Mouse (Mus musculus) cerebellum, adult 18-20 months (tissue): ENCODE measurements at regions not wholly inside any gene's neighbourhood (a gene's known extent, or its start where the extent isn't known, plus 50 kb on each side); places are given as distances from the start of the nearest gene placed in this dataset.
A peak's percentile ranks its signal among the peaks of the same experiment; 100 is the strongest.

ENCODE experiments used
- DNase-seq, 2 experiments: peaks; one replicate each; pipeline ENCODE4 v3.0.0; 2021

DNA sequence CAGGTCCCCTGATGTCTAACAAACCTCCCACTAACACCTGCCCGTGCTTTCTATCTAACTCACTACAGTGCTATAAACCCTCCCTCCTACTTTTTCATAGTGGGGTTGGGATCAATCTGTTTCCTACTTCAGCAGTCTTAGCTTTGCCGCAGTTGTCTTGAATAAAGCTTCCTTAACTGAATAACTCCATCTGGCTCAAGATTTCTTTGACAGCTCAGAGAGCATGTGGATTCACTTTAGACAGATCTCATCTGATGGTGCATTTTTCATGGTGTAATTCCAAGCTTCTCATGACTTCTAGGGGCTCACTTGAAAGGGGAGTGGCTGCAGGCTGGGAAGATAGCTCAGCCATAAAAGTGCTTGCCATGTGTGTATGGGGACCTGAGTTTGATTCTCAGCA lies 313.2 kb upstream of the Dpyd start:
- no peak for DNase-seq

DNA sequence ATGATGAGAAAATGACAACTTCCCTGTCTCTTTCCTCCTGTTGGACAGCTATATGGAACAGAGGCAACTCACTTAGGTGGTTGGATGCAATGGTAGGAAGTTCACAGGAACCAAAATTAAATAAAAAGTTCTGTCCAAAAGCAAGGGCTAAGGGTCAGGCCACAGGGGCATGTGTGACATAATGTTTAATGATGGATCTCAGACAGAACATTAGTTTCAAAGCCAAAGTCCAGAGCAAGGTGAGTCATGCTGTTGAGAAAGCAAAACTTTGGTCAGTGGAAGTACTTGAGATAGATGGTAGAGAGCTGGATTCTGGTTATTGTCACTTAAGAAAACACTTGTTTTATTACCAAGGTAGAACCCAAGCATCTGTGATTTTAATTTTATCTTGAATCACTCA lies 286.0 kb upstream of the Dpyd start:
- DNase-seq: no peak

DNA sequence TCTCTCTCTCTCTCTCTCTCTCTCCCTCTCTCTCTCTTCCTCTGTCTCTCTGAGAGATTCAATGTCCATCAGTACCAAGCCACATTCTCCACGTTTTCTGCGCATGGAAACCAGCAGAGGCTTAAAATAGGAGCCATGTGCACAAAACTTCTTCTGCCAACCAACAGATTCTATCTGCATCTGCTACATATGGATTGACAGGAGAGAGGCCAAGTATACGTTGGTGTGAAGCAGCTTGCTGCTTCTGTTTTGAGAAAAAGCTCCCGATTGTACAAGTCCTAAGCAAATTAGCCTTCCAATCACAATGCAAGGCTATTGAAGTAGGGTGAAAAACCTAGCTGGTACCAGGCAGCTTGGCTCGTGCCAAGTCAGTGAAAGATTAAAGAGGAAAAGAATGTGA lies 283.7 kb upstream of the Dpyd start:
- no peak for DNase-seq

DNA sequence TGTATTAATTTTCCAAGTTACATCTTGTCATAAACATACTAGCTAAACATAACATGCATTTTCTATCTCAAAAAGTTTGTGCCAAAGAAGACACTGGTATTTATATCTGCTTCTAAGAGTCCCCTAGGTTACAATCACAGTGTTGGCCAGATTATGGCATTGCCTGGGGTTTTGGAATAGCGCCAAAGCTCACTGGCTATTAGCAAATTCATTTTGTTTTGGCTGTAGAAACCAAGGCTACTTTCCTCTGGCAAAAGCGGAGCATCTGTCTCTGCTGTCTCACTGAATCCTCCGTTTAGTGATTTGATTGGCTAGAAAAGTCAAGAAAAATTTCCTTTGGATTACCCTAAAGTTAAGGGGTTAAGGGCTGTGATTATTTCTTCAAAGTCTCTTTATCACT lies 275.0 kb upstream of the Dpyd start:
- no peak for DNase-seq

DNA sequence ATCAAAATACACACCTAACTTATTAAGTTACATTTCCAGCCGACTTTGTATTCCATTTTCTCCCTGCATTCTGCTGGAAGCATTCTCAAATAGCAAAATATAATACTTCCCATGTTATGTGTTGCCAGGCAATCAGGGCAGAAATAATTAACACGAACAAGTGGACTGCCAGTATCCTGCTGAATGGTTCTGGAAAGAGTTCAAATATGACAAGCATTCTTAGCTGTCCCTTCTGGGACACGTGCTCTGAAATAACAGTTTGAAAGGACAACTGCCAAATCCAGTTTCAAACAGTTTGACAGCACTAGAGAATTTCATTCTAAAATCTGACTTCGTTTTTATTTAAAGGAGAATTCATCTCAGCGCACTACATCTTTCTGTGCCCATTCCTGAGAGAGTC lies 236.8 kb upstream of the Dpyd start:
- DNase-seq: no peak

DNA sequence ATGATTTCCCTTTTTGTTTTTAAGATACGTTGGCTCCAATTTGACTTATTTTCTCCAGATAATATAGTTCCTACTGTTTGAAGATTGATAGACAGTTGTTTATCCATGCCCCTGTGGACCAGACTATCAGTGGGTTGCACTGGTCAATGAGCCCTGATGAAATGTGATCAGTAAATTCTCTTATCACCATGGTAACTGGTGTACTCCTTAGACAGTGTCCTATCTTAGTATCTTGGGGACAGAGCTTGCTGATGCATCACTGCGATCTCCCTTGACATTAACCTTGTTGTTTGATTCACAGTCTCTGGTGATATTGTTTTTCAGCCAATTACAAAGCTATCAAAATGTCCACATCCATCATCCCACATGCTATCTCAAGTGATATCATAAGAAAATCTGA lies 233.7 kb upstream of the Dpyd start:
- DNase-seq: no peak

DNA sequence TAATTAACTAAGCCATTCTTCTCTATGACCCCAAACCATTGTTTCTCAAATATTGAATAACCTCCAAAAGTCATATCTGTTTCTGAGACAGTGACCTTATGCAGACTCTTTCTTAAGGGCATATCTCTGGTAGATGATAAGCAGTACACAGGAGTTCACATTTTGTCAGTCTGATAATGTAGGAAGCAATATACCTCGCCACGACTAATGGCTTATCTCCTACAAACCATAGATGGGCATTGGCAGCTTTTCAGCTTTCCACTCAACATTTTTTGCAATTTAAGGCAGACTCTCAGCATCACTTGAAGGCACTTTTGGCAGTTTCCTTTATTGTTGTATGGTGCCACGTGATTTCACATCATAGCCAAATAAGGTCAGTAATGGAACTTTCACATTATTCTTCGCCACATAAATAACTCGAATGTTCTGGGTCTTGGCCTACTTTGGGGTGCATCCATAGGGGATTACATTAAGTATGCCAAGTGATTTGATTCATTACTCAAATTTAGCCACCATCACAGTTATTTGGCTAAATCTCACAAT lies 232.7 kb upstream of the Dpyd start:
- DNase-seq: no peak

DNA sequence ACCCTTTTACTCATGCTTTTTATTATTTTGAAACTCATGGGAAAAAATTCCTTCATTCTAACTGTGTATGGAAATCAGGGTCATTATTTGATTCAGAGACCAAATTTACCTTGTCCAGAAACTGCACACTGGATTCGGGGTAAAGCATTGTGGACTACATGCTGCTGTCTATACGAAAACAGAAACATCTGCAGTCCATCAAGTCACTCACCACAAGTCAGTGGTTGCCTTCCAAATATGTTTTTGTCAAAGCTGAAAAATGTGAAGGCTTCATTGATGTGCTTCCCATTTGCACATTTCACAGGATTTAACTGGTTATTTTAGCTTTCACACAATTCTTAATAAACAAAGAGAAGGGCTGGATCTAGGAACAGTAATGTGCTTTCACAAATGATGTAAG lies 230.4 kb upstream of the Dpyd start:
- DNase-seq: no peak

DNA sequence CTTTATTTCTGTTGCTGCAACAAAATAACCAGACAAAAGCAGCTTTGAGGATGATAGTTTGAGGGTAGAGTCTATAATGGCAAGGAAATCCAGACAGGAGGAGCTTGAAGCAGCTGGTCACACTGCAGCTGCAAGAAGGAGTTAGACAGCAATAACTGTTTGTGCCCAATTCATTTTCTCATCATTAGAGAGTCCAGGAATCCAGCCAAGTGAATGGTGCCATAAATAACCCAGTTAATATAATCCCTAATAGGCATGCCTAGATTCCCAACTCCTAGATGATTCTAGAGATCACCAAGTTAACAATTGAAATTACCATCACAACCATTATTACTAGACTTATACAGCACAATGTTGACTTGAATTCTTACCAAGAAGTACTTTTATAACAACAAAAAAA lies 223.2 kb upstream of the Dpyd start:
- DNase-seq: no peak

DNA sequence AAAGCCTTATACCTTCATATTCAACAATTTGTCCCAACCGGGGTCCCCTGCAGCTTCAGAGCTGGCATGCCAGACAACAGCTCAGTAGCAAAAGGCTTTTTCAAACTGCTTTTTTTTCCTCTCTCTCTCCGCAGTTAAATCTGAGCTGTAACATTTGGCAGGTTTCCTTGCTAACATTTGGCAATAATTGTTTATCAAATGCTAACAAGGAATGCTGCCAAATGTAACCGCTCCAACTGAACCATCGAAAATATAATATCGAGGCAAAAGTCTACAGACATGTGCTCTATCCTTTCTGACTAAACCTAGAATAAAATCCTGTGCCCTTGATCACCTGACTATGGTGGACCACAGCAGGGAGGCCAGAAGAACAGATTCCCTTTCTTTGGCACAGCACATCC lies 200.2 kb upstream of the Dpyd start:
- DNase-seq: peak; percentile 2 to 16
